18 mouse cellular contexts compared by ENCODE assay signal in the genomic region with DNA sequence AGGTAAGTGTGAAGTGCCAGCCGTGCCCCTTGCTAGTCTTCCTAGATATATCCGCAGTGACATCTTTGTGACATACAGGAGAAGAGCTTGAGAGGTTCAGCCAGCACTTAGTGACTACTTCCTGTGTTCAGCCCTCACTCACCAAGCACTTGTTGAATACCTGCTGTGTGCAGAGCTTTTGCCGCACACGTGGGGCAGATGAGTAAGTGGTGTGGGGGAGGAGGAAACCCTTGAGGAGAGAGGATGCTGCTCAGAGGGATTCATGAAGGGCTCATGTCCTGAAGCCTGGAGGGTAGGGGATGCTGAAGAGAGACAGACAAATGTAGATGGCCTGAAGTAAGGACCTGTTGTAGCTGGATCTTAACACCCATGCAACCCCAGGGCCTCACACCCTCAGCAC. TPM values are rescaled to one million over a fixed set of nuclear protein-coding genes. Genes with fewer than 3 reads are reported as not detected.
A peak's percentile ranks its signal among the peaks of the same experiment; 100 is the strongest.
DNase-seq lines count a peak whose midpoint lies in the region; ATAC-seq lines count a peak whose summit lies in the region.
"Had no signal": no experiment of that assay in that cellular context is flagged by ENCODE, and none has a peak within 500 bp of the region (broad histone marks: within the 10 kb centered on the region; RNA-seq: fewer than 3 reads in every experiment).

No protein-coding gene starts in this region.

- H3K9me3 ChIP-seq in liver, embryonic 13.5 days (replicated peaks) = no peaks in the 10 kb centered on the region
- H3K9me3 ChIP-seq: hindbrain, embryonic 13.5 days; liver, embryonic 12.5 days; midbrain, embryonic 13.5 days had no signal

- DNase-seq in frontal cortex, postnatal 14 days (ENCODE audit: low spot score in 2 of 2) = no peak
- no peak for DNase-seq in liver, embryonic 13.5 days
- DNase-seq in liver = no peak
- no peak for DNase-seq in yolk sac, embryonic 10.5 days (ENCODE audit: low spot score)
- DNase-seq in cerebellum, postnatal 14 days = no peak
- DNase-seq: cerebellum, adult 11 months; gastrocnemius, adult 2 months; heart, adult 2 months; kidney, postnatal 25 days; lung, postnatal 14 days; right cerebral cortex, postnatal 25 days; thymus, adult 2 months had no signal

- no peak overlapping the region for H3K4me2 ChIP-seq in liver, embryonic 13.5 days
- H3K4me2 ChIP-seq: hindbrain, embryonic 13.5 days; midbrain, embryonic 13.5 days had no signal

- H3K9ac ChIP-seq in liver, embryonic 13.5 days = 0 out of 2 replicates have a peak overlapping the region, but pooled peaks have one; percentile 9
- H3K9ac ChIP-seq: midbrain, embryonic 13.5 days had no signal

- H3K27ac ChIP-seq in liver, embryonic 13.5 days = no peak overlapping the region
- H3K27ac ChIP-seq: gastrocnemius, adult 2 months; heart, adult 2 months had no signal

- H3K4me3 ChIP-seq in liver, embryonic 13.5 days (replicated peaks) = no peak overlapping the region
- H3K4me3 ChIP-seq: gastrocnemius, adult 2 months; heart, adult 2 months; hindbrain, embryonic 13.5 days; liver, embryonic 12.5 days; midbrain, embryonic 13.5 days had no signal

- 63% methylated on average over 4 of the region's 4 CpGs for WGBS in liver, embryonic 13.5 days (ENCODE audit: insufficient replicate concordance)

- peaks cover 13% of the 10 kb centered on the region for H3K36me3 ChIP-seq in liver, embryonic 13.5 days
- H3K36me3 ChIP-seq: hindbrain, embryonic 13.5 days; midbrain, embryonic 13.5 days had no signal

- peaks cover 31% of the 10 kb centered on the region for H3K4me1 ChIP-seq in liver, embryonic 13.5 days (replicated peaks)

- peak; percentile 63 for ATAC-seq in frontal cortex, adult (ENCODE audit: low TSS enrichment)
- no peak for ATAC-seq in liver, embryonic 13.5 days (ENCODE audit: low read depth)
- ATAC-seq in CD4-positive, CD25-positive, alpha-beta regulatory T cell, adult 4 months = peak; percentile 70
- peak; percentile 74 for ATAC-seq in inflammation-experienced regulatory T-cells, adult 6 months

- H3K27me3 ChIP-seq in liver, embryonic 13.5 days = peaks cover 21% of the 10 kb centered on the region

RNA-seq across cellular contexts. Expression of a gene that starts 3.5 kb away (rescaled TPM):
- 0.31 and 3.1 TPM in 2 replicates for polyA plus RNA-seq in liver, embryonic 13.5 days (2015; fragmentation: Nextera tagmentation; extraction: Ambion mirVana)
- 10 to 100 TPM in 1 of 2 experiments, not detected in 1; 33.3 TPM for polyA plus RNA-seq in CD4-positive, CD25-positive, alpha-beta regulatory T cell, adult 4 months (2017; shearing (Covaris generic))
- 10 to 100 TPM in 2 of 3 experiments, 1 to 10 TPM in 1; 6.7 to 39.0 (median 18.9) TPM for polyA plus RNA-seq in inflammation-experienced regulatory T-cells, adult 6 months (2017; shearing (Covaris generic))
- polyA plus RNA-seq: heart, adult 2 months; hindbrain, embryonic 13.5 days; liver, embryonic 12.5 days; midbrain, embryonic 13.5 days; thymus, adult 2 months had no signal

RNA-seq across cellular contexts. Expression of a gene that starts 7.3 kb away (rescaled TPM):
- polyA plus RNA-seq in liver, embryonic 13.5 days (2015; fragmentation: Nextera tagmentation; extraction: Ambion mirVana) = 4.0 and 6.7 TPM in 2 replicates
- 10 to 100 TPM; 23.0 to 83.7 TPM for polyA plus RNA-seq in CD4-positive, CD25-positive, alpha-beta regulatory T cell, adult 4 months (2017; shearing (Covaris generic))
- 10 to 100 TPM in 2 of 3 experiments, 1 to 10 TPM in 1; 6.1 to 36.2 (median 19.9) TPM for polyA plus RNA-seq in inflammation-experienced regulatory T-cells, adult 6 months (2017; shearing (Covaris generic))
